Mouse (Mus musculus) hindbrain, embryonic 10.5 days (tissue): ENCODE data around the gene Lamb1. TPM values are rescaled to one million over a fixed set of nuclear protein-coding genes. Genes with fewer than 3 reads are reported as not detected.

Source experiments
- DNase-seq: peaks from one replicate; pipeline ENCODE4 v3.0.0-alpha.2; 2017; ENCODE audit warnings: low spot score
- H3K27ac ChIP-seq: fragments of 300-500 bp; sonication (generic); 2 replicates; pipeline ENCODE4 v1.5.1; 2016; ENCODE audit warnings: mild to moderate bottlenecking, moderate library complexity
- H3K27me3 ChIP-seq: fragments of 300-500 bp; sonication (generic); 2 replicates; pipeline ENCODE4 v1.6.1; 2016; ENCODE audit warnings: mild to moderate bottlenecking; ENCODE audit not compliant: poor library complexity, insufficient read depth, severe bottlenecking
- H3K36me3 ChIP-seq: fragments of 300-500 bp; sonication (generic); 2 replicates; pipeline ENCODE4 v1.6.1; 2016; ENCODE audit warnings: mild to moderate bottlenecking, moderate library complexity
- H3K4me1 ChIP-seq: fragments of 300-500 bp; sonication (generic); replicated peaks from 2 replicates; pipeline ENCODE4 v1.6.1; 2016; ENCODE audit warnings: mild to moderate bottlenecking
- H3K4me3 ChIP-seq: fragments of 300-500 bp; sonication (generic); 2 replicates; pipeline ENCODE4 v1.5.1; 2016; ENCODE audit warnings: mild to moderate bottlenecking, moderate library complexity
- H3K9me3 ChIP-seq: fragments of 300-500 bp; sonication (generic); 2 replicates; pipeline ENCODE4 v1.6.1; 2016; ENCODE audit warnings: mild to moderate bottlenecking, moderate library complexity
- WGBS: fragments of 180-500 bp; shearing (Covaris S2); methylation state at CpG from one replicate; pipeline ENCODE4 v1.1.7; 2016; 5-methylcytosine and 5-hydroxymethylcytosine counted together
- polyA plus RNA-seq: library from polyadenylated mRNA; unstranded; fragments of >200 nt; fragmentation: Nextera tagmentation; extraction: Ambion mirVana; gene quantifications from 2 replicates; pipeline ENCODE4 v1.2.1, GENCODE M21; 2016

Gene Lamb1
- polyA plus RNA-seq, 1 experiment from 2014 or later = 21.8 TPM

GRCm38 (mm10) chr12:31311671-31312265, 46.7 kb downstream of the Lamb1 start:
- Histone ChIP-seq H3K4me1 (peaks cover 22% of the 10 kb centered on the region), H3K27me3 (no peaks in the 10 kb centered on the region), H3K4me3 (no peak overlapping the region), H3K9me3 (no peaks in the 10 kb centered on the region), H3K36me3 (peaks cover 22% of the 10 kb centered on the region; the same call in 1 of the 2 replicates), H3K27ac (no peak overlapping the region)
- WGBS = 82% methylated on average over 9 of the region's 9 CpGs
- DNase-seq = no peak

- Histone ChIP-seq H3K4me3 (no peak overlapping the region), H3K27me3 (no peaks in the 10 kb centered on the region), H3K36me3 (peaks cover 17% of the 10 kb centered on the region; the same call in 1 of the 2 replicates), H3K9me3 (no peaks in the 10 kb centered on the region), H3K4me1 (peaks cover 22% of the 10 kb centered on the region), H3K27ac (no peak overlapping the region)
- WGBS = 88% methylated on average over 5 of the region's 5 CpGs
- no peak for DNase-seq
These were observed 47.2 kb downstream of the Lamb1 start for GRCm38 (mm10) chr12:31312281-31312680.

GRCm38 (mm10) chr12:31313136-31313535, 48.1 kb downstream of the Lamb1 start:
- Histone ChIP-seq H3K4me3 (no peak overlapping the region), H3K4me1 (peaks cover 22% of the 10 kb centered on the region), H3K27me3 (no peaks in the 10 kb centered on the region), H3K9me3 (no peaks in the 10 kb centered on the region), H3K36me3 (peaks cover 12% of the 10 kb centered on the region; the same call in 1 of the 2 replicates), H3K27ac (no peak overlapping the region)
- no peak for DNase-seq
- WGBS = 94% methylated on average over 4 of the region's 4 CpGs

GRCm38 (mm10) chr12:31314310-31314709, 49.3 kb downstream of the Lamb1 start:
- Histone ChIP-seq H3K27me3 (no peaks in the 10 kb centered on the region), H3K4me1 (peaks cover 18% of the 10 kb centered on the region), H3K4me3 (no peak overlapping the region), H3K36me3 (peaks cover 11% of the 10 kb centered on the region; the same call in 1 of the 2 replicates), H3K9me3 (no peaks in the 10 kb centered on the region), H3K27ac (no peak overlapping the region)
- 94% methylated on average over 7 of the region's 7 CpGs for WGBS
- no peak for DNase-seq

- no peak for DNase-seq
- Histone ChIP-seq H3K27ac (no peak overlapping the region), H3K36me3 (peaks cover 11% of the 10 kb centered on the region; the same call in 1 of the 2 replicates), H3K9me3 (no peaks in the 10 kb centered on the region), H3K27me3 (no peaks in the 10 kb centered on the region), H3K4me1 (peaks cover 1% of the 10 kb centered on the region), H3K4me3 (no peak overlapping the region)
- 75% methylated on average over 6 of the region's 6 CpGs for WGBS
These were observed 50.9 kb downstream of the Lamb1 start for GRCm38 (mm10) chr12:31315961-31316360.

- 91% methylated on average over 7 of the region's 7 CpGs for WGBS
- DNase-seq = no peak
- H3K4me3 ChIP-seq = no peak overlapping the region
These were observed 52.8 kb downstream of the Lamb1 start for GRCm38 (mm10) chr12:31317670-31318408.

GRCm38 (mm10) chr12:31318409-31318963, 53.5 kb downstream of the Lamb1 start:
- Histone ChIP-seq H3K27me3 (no peaks in the 10 kb centered on the region), H3K9me3 (no peaks in the 10 kb centered on the region), H3K4me1 (no peaks in the 10 kb centered on the region), H3K36me3 (peaks cover 9% of the 10 kb centered on the region), H3K4me3 (no peak overlapping the region), H3K27ac (no peak overlapping the region)
- WGBS = 95% methylated on average over 10 of the region's 10 CpGs
- no peak for DNase-seq

More at GRCm38 (mm10) chr12:31317670-31318408, 52.8 kb downstream of the Lamb1 start:
- Histone ChIP-seq H3K4me1 (no peaks in the 10 kb centered on the region), H3K36me3 (peaks cover 8% of the 10 kb centered on the region; the same call in 1 of the 2 replicates), H3K9me3 (no peaks in the 10 kb centered on the region), H3K27me3 (no peaks in the 10 kb centered on the region), H3K27ac (no peak overlapping the region)

- no peaks in the 10 kb centered on the region for H3K4me1 ChIP-seq
- no peaks in the 10 kb centered on the region for H3K27me3 ChIP-seq
- H3K36me3 ChIP-seq = peaks cover 4% of the 10 kb centered on the region; the same call in 1 of the 2 replicates
- WGBS = 66% methylated on average over 13 of the region's 13 CpGs
- no peak overlapping the region for H3K27ac ChIP-seq
- no peak overlapping the region for H3K4me3 ChIP-seq
- H3K9me3 ChIP-seq = no peaks in the 10 kb centered on the region
- peak; percentile 15 for DNase-seq
These were observed 55.8 kb downstream of the Lamb1 start for GRCm38 (mm10) chr12:31320817-31321216.

- H3K27me3 ChIP-seq = no peaks in the 10 kb centered on the region
- peaks cover 8% of the 10 kb centered on the region; the same call in 1 of the 2 replicates for H3K36me3 ChIP-seq
- 94% methylated on average over 1 of the region's 1 CpGs for WGBS
- H3K4me1 ChIP-seq = no peaks in the 10 kb centered on the region
- H3K4me3 ChIP-seq = no peak overlapping the region
- no peak for DNase-seq
- H3K27ac ChIP-seq = no peak overlapping the region
- no peaks in the 10 kb centered on the region for H3K9me3 ChIP-seq
These were observed 56.5 kb downstream of the Lamb1 start for GRCm38 (mm10) chr12:31321532-31321931.

- DNase-seq = no peak
- H3K27ac ChIP-seq = no peak overlapping the region
- H3K4me3 ChIP-seq = no peak overlapping the region
- peaks cover 12% of the 10 kb centered on the region; the same call in 1 of the 2 replicates for H3K36me3 ChIP-seq
- H3K4me1 ChIP-seq = no peaks in the 10 kb centered on the region
- no peaks in the 10 kb centered on the region for H3K9me3 ChIP-seq
- 90% methylated on average over 9 of the region's 9 CpGs for WGBS
- H3K27me3 ChIP-seq = no peaks in the 10 kb centered on the region
These were observed 58.2 kb downstream of the Lamb1 start for GRCm38 (mm10) chr12:31323136-31323695.

GRCm38 (mm10) chr12:31327139-31327538, 62.1 kb downstream of the Lamb1 start:
- Histone ChIP-seq H3K36me3 (peaks cover 43% of the 10 kb centered on the region), H3K27ac (no peak overlapping the region), H3K27me3 (no peaks in the 10 kb centered on the region), H3K9me3 (no peaks in the 10 kb centered on the region), H3K4me3 (no peak overlapping the region), H3K4me1 (no peaks in the 10 kb centered on the region)
- no peak for DNase-seq
- WGBS = 95% methylated on average over 9 of the region's 9 CpGs

GRCm38 (mm10) chr12:31333261-31333660, 68.2 kb downstream of the Lamb1 start:
- H3K36me3 ChIP-seq = peaks cover 92% of the 10 kb centered on the region
- H3K4me3 ChIP-seq = no peak overlapping the region
- WGBS = 98% methylated on average over 1 of the region's 1 CpGs
- H3K27me3 ChIP-seq = no peaks in the 10 kb centered on the region
- no peak for DNase-seq
- no peak overlapping the region for H3K27ac ChIP-seq
- H3K9me3 ChIP-seq = no peaks in the 10 kb centered on the region
- H3K4me1 ChIP-seq = no peaks in the 10 kb centered on the region
